8 mouse cellular contexts compared by ENCODE assay signal in the genomic region with DNA sequence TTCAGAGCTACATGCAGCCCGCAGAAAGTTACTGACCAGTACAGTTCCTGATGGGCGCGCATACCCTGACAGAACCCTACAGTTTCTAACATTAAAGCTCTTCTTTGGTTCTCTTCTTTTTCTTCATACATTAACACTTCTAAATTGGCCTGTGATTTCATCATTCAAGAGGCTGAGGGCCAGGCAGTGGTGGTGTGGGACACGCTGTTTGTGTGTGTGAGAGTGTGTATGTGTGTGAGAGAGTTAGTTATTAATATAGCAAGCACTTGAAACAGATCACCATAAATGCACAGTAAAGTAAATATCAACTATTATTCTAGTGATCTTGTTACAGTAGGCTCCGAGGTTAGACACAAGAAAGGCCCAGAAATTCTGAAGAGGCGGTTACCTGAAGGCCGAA. TPM values are rescaled to one million over a fixed set of nuclear protein-coding genes. Genes with fewer than 3 reads are reported as not detected.
A peak's percentile ranks its signal among the peaks of the same experiment; 100 is the strongest.
DNase-seq lines count a peak whose midpoint lies in the region; ATAC-seq and TF ChIP-seq lines count a peak whose summit lies in the region.

No protein-coding gene starts in this region.

- H3K9ac ChIP-seq in hindbrain, embryonic 14.5 days: peak overlapping the region; percentile 54
- H3K9ac ChIP-seq in midbrain, embryonic 11.5 days (ENCODE audit: low read length): peak overlapping the region; percentile 36

- WGBS in kidney, adult 2 months: 66% methylated on average over 7 of the region's 7 CpGs
- WGBS in hindbrain, embryonic 14.5 days: 72% methylated on average over 7 of the region's 7 CpGs
- 76% methylated on average over 7 of the region's 7 CpGs for WGBS in midbrain, embryonic 11.5 days

- no peak for TF ChIP-seq CTCF in kidney, adult 2 months (conservative IDR thresholded peaks at IDR 0.05; ENCODE audit: insufficient read depth, insufficient read length, low read depth, low read length)
- TF ChIP-seq CTCF in bone marrow macrophage, adult 2 months (IDR thresholded peaks at IDR 0.05; ENCODE audit: low read depth, low read length): no peak

- H3K27me3 ChIP-seq in kidney, adult 2 months (replicated peaks; ENCODE audit: control insufficient read depth, insufficient read depth, low read length): no peaks in the 10 kb centered on the region
- no peaks in the 10 kb centered on the region for H3K27me3 ChIP-seq in hindbrain, embryonic 14.5 days (ENCODE audit: control insufficient read depth, insufficient read depth, low read length)
- no peaks in the 10 kb centered on the region for H3K27me3 ChIP-seq in midbrain, embryonic 11.5 days (ENCODE audit: control insufficient read depth, insufficient read depth, low read length)

- no peaks in the 10 kb centered on the region for H3K9me3 ChIP-seq in hindbrain, embryonic 14.5 days (ENCODE audit: control insufficient read depth, low read length)
- H3K9me3 ChIP-seq in midbrain, embryonic 11.5 days (ENCODE audit: control insufficient read depth, low read length): no peaks in the 10 kb centered on the region

- TF ChIP-seq POLR2A in kidney, adult 2 months (IDR thresholded peaks at IDR 0.05; ENCODE audit: low read depth, low read length): no peak
- no peak for TF ChIP-seq POLR2A in bone marrow macrophage, adult 2 months (IDR thresholded peaks at IDR 0.05; ENCODE audit: borderline replicate concordance, low read depth, low read length)

- peak overlapping the region; percentile 34 for H3K4me3 ChIP-seq in kidney, adult 2 months (ENCODE audit: insufficient read depth, low read depth, low read length)
- peak overlapping the region; percentile 47 for H3K4me3 ChIP-seq in bone marrow macrophage, adult 2 months (ENCODE audit: insufficient read depth, low read length)
- H3K4me3 ChIP-seq in hindbrain, embryonic 14.5 days (replicated peaks; ENCODE audit: low read length): peak overlapping the region; percentile 55
- H3K4me3 ChIP-seq in midbrain, embryonic 11.5 days (ENCODE audit: low read depth, low read length): peak overlapping the region; percentile 86

- peak; percentile 40; the same call in 1 of the 2 replicates for ATAC-seq in hindbrain, embryonic 14.5 days (ENCODE audit: low FRiP score)
- ATAC-seq in midbrain, embryonic 11.5 days (ENCODE audit: low FRiP score): peak; percentile 48

- no peak for DNase-seq in kidney, adult 2 months
- DNase-seq in kidney, adult 9 months: no peak
- DNase-seq in hindbrain, embryonic 14.5 days (ENCODE audit: low spot score): no peak
- no peak for DNase-seq in midbrain, embryonic 11.5 days (ENCODE audit: low spot score, missing footprints)
- no peak for DNase-seq in gastrocnemius, adult 18-20 months (ENCODE audit: low spot score)
- no peak for DNase-seq in testis, postnatal 14 days (ENCODE audit: low spot score)
- DNase-seq in layer of hippocampus, adult 9-11 months: no peak

- H3K36me3 ChIP-seq in kidney, adult 2 months (ENCODE audit: control insufficient read depth, insufficient read depth, low read length): no peaks in the 10 kb centered on the region
- no peaks in the 10 kb centered on the region for H3K36me3 ChIP-seq in hindbrain, embryonic 14.5 days (replicated peaks; ENCODE audit: control insufficient read depth, insufficient read depth)
- peaks cover 20% of the 10 kb centered on the region for H3K36me3 ChIP-seq in midbrain, embryonic 11.5 days (ENCODE audit: control insufficient read depth, insufficient read depth, low read length)

- H3K27ac ChIP-seq in kidney, adult 2 months (ENCODE audit: insufficient read depth, low read depth, low read length): no peak overlapping the region
- H3K27ac ChIP-seq in bone marrow macrophage, adult 2 months (ENCODE audit: insufficient read depth, low read depth, low read length): no peak overlapping the region
- no peak overlapping the region for H3K27ac ChIP-seq in hindbrain, embryonic 14.5 days
- H3K27ac ChIP-seq in midbrain, embryonic 11.5 days (ENCODE audit: low read depth, low read length): no peak overlapping the region; the same call in none of the 2 replicates

- H3K4me2 ChIP-seq in hindbrain, embryonic 14.5 days (replicated peaks): peak overlapping the region; percentile 99
- peak overlapping the region; percentile 69 for H3K4me2 ChIP-seq in midbrain, embryonic 11.5 days

- H3K4me1 ChIP-seq in kidney, adult 2 months (ENCODE audit: control insufficient read depth, insufficient read depth, low read length): no peaks in the 10 kb centered on the region
- peaks cover 15% of the 10 kb centered on the region for H3K4me1 ChIP-seq in bone marrow macrophage, adult 2 months (ENCODE audit: control insufficient read depth, insufficient read depth, low read length)
- peaks cover 5% of the 10 kb centered on the region for H3K4me1 ChIP-seq in hindbrain, embryonic 14.5 days (replicated peaks; ENCODE audit: control insufficient read depth, insufficient read depth, low read length)
- H3K4me1 ChIP-seq in midbrain, embryonic 11.5 days (ENCODE audit: control insufficient read depth, insufficient read depth, low read length): peaks cover 6% of the 10 kb centered on the region; the same call in 1 of the 2 replicates

RNA-seq across cellular contexts. Expression of a gene that starts 0.4 kb away (rescaled TPM):
- 13.2 and 15.0 TPM in 2 replicates for polyA plus RNA-seq in kidney, adult 2 months (2012; rRNA removed)
- polyA plus RNA-seq in bone marrow macrophage, adult 2 months (2012; ENCODE audit: insufficient read depth, insufficient read length, missing spikeins): 19.3 and 28.1 TPM in 2 replicates
- 5.6 and 9.2 TPM in 2 replicates for polyA plus RNA-seq in hindbrain, embryonic 14.5 days (2014; fragmentation: Nextera tagmentation; extraction: Ambion mirVana)
- polyA plus RNA-seq in midbrain, embryonic 11.5 days (2014; fragmentation: Nextera tagmentation; extraction: Ambion mirVana): 51.5 and 57.1 TPM in 2 replicates
- total RNA-seq in gastrocnemius, adult 18-20 months (2021): 1 to 10 TPM; 2.3 to 2.5 TPM

RNA-seq across cellular contexts. Expression of a gene that starts 10.3 kb away (rescaled TPM):
- 0.15 and 0.19 TPM in 2 replicates for polyA plus RNA-seq in kidney, adult 2 months (2012; rRNA removed)
- 3.5 and 4.4 TPM in 2 replicates for polyA plus RNA-seq in bone marrow macrophage, adult 2 months (2012; ENCODE audit: insufficient read depth, insufficient read length, missing spikeins)
- polyA plus RNA-seq in hindbrain, embryonic 14.5 days (2014; fragmentation: Nextera tagmentation; extraction: Ambion mirVana): 0.16 and 0.35 TPM in 2 replicates
- polyA plus RNA-seq in midbrain, embryonic 11.5 days (2014; fragmentation: Nextera tagmentation; extraction: Ambion mirVana): 0.27 and 0.37 TPM in 2 replicates
- total RNA-seq in gastrocnemius, adult 18-20 months (2021): under 1 TPM; 0.38 to 0.46 TPM

RNA-seq across cellular contexts. Expression of a gene that starts 21.9 kb away (rescaled TPM):
- polyA plus RNA-seq in kidney, adult 2 months (2012; rRNA removed): 36.2 and 43.5 TPM in 2 replicates
- 21.9 and 31.0 TPM in 2 replicates for polyA plus RNA-seq in bone marrow macrophage, adult 2 months (2012; ENCODE audit: insufficient read depth, insufficient read length, missing spikeins)
- 278 and 292 TPM in 2 replicates for polyA plus RNA-seq in hindbrain, embryonic 14.5 days (2014; fragmentation: Nextera tagmentation; extraction: Ambion mirVana)
- 1.0 and 1.3 TPM in 2 replicates for polyA plus RNA-seq in midbrain, embryonic 11.5 days (2014; fragmentation: Nextera tagmentation; extraction: Ambion mirVana)
- 1 to 10 TPM; 2.1 to 2.6 TPM for total RNA-seq in gastrocnemius, adult 18-20 months (2021)

RNA-seq across cellular contexts. Expression of a gene that starts 27.3 kb away (rescaled TPM):
- polyA plus RNA-seq in kidney, adult 2 months (2012; rRNA removed): 69.1 and 79.1 TPM in 2 replicates
- polyA plus RNA-seq in bone marrow macrophage, adult 2 months (2012; ENCODE audit: insufficient read depth, insufficient read length, missing spikeins): 80.8 and 85.9 TPM in 2 replicates
- polyA plus RNA-seq in hindbrain, embryonic 14.5 days (2014; fragmentation: Nextera tagmentation; extraction: Ambion mirVana): 76.4 and 76.5 TPM in 2 replicates
- 50.9 and 56.3 TPM in 2 replicates for polyA plus RNA-seq in midbrain, embryonic 11.5 days (2014; fragmentation: Nextera tagmentation; extraction: Ambion mirVana)
- total RNA-seq in gastrocnemius, adult 18-20 months (2021): 10 to 100 TPM; 18.2 to 19.2 TPM

RNA-seq across cellular contexts. Expression of a gene that starts 39.4 kb away (rescaled TPM):
- 103 and 122 TPM in 2 replicates for polyA plus RNA-seq in kidney, adult 2 months (2012; rRNA removed)
- 168 and 187 TPM in 2 replicates for polyA plus RNA-seq in bone marrow macrophage, adult 2 months (2012; ENCODE audit: insufficient read depth, insufficient read length, missing spikeins)
- polyA plus RNA-seq in hindbrain, embryonic 14.5 days (2014; fragmentation: Nextera tagmentation; extraction: Ambion mirVana): 64.2 and 67.2 TPM in 2 replicates
- 61.2 and 70.4 TPM in 2 replicates for polyA plus RNA-seq in midbrain, embryonic 11.5 days (2014; fragmentation: Nextera tagmentation; extraction: Ambion mirVana)
- 100 to 1,000 TPM; 200 to 204 TPM for total RNA-seq in gastrocnemius, adult 18-20 months (2021)

Comparison
In these comparisons a context has a peak if more than half of its experiments do, and no peak if none do; other contexts are left out.
1. H3K4me3 ChIP-seq: peak in every context shown above with its lines; median percentile 86 in midbrain, embryonic 11.5 days; 55 in hindbrain, embryonic 14.5 days; 47 in bone marrow macrophage, adult 2 months; 34 in kidney, adult 2 months.
2. RNA of a gene that starts 21.9 kb away (polyA plus RNA-seq): 278 to 292 TPM in hindbrain, embryonic 14.5 days, 36.2 to 43.5 TPM in kidney, adult 2 months and 21.9 to 31.0 TPM in bone marrow macrophage, adult 2 months; 1.0 to 1.3 TPM in midbrain, embryonic 11.5 days; every median in the first group is over 10 times any median in the second.